Mouse (Mus musculus) small intestine, adult 2 months (tissue): ENCODE measurements around the gene Armh4.

ENCODE experiments used
- CTCF ChIP-seq: fragments of 200-500 bp; IDR thresholded peaks from 2 replicates; pipeline ENCODE4 v1.5.1; 2012; ENCODE audit warnings: low read depth, mild to moderate bottlenecking, control low read depth, inconsistent platforms, low read length, moderate library complexity, mixed read lengths; ENCODE audit not compliant: insufficient replicate concordance, insufficient read length; ENCODE audit errors: extremely low read depth
- POLR2A ChIP-seq: fragments of 200-500 bp; IDR thresholded peaks from 2 replicates; pipeline ENCODE4 v1.6.1; 2012; ENCODE audit warnings: low read depth, mild to moderate bottlenecking, control low read depth, inconsistent platforms, low read length, moderate library complexity

GRCm38 (mm10) chr14:49790542-49790941 is 7.4 kb upstream of the Armh4 start:
- TF ChIP-seq POLR2A (no peak), CTCF (no peak)
